Mouse (Mus musculus) lung, embryonic 15.5 days (tissue): ENCODE measurements around the gene Zdhhc14. TPM values are rescaled to one million over a fixed set of nuclear protein-coding genes. Genes with fewer than 3 reads are reported as not detected.

ENCODE experiments used
- ATAC-seq: fragments of 200-750 bp; cut with Nextera tagmentation; 2 replicates; pipeline ENCODE4 v1.8.0; 2017; ENCODE audit warnings: moderate number of reproducible peaks, borderline replicate concordance; ENCODE audit not compliant: low FRiP score, low TSS enrichment; ENCODE audit errors: extremely low read depth
- H3K27ac ChIP-seq: fragments of 300-500 bp; sonication (generic); 2 replicates; pipeline ENCODE4 v1.5.1; 2015; ENCODE audit warnings: moderate library complexity, mild to moderate bottlenecking, inconsistent platforms
- H3K27me3 ChIP-seq: fragments of 300-500 bp; sonication (generic); 2 replicates; pipeline ENCODE4 v1.6.1; 2015; ENCODE audit warnings: inconsistent platforms
- H3K36me3 ChIP-seq: fragments of 300-500 bp; sonication (generic); 2 replicates; pipeline ENCODE4 v1.6.1; 2015; ENCODE audit warnings: inconsistent platforms
- H3K4me1 ChIP-seq: fragments of 300-500 bp; sonication (generic); 2 replicates; pipeline ENCODE4 v1.6.1; 2015; ENCODE audit warnings: inconsistent platforms
- H3K4me2 ChIP-seq: fragments of 300-500 bp; sonication (generic); 2 replicates; pipeline ENCODE4 v1.6.1; 2015; ENCODE audit warnings: inconsistent platforms, mild to moderate bottlenecking, moderate library complexity
- H3K4me3 ChIP-seq: fragments of 300-500 bp; sonication (generic); 2 replicates; pipeline ENCODE4 v1.5.1; 2015; ENCODE audit warnings: mild to moderate bottlenecking, inconsistent platforms
- H3K9ac ChIP-seq: fragments of 300-500 bp; sonication (generic); 2 replicates; pipeline ENCODE4 v1.6.1; 2015; ENCODE audit warnings: inconsistent platforms
- H3K9me3 ChIP-seq: fragments of 300-500 bp; sonication (generic); 2 replicates; pipeline ENCODE4 v1.6.1; 2016; ENCODE audit warnings: inconsistent platforms
- WGBS: fragments of 180-500 bp; shearing (Covaris S2); methylation state at CpG from one replicate; pipeline ENCODE4 v1.1.7; 2015; 5-methylcytosine and 5-hydroxymethylcytosine counted together
- polyA plus RNA-seq: library from polyadenylated mRNA; unstranded; fragments of >200 nt; fragmentation: Nextera tagmentation; extraction: Ambion mirVana; gene quantifications from 2 replicates; pipeline ENCODE4 v1.2.1, GENCODE M21; 2015

The Zdhhc14 gene
- polyA plus RNA-seq, 1 experiment from 2014 or later = 1.2 TPM

DNA sequence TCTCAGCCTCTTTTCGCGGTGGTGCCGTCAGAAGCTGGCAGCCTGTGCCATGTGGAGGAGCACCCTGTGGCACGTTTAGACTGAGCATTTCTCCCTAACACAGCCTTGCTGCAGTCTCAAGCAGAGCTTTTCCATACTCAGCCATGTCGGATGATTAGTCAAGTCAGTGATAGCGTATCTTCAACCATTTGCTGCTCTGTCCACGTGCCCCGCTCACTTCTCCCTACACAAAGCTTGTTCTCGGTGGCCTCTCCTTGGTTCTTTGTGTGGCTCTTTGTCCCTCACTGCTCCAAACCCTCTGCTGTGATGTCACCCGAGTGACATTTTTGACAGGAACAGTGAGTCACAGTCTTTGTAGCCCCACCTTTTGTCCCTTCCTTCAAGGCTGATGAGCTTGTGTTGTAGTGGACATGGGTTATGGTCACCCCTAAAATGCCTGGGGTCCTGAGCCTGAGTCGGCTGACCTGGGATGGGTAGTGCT lies 44.8 kb downstream of the Zdhhc14 start:
- Histone ChIP-seq H3K27ac (no peak overlapping the region), H3K27me3 (no peaks in the 10 kb centered on the region), H3K9ac (no peak overlapping the region), H3K4me3 (no peak overlapping the region), H3K4me1 (no peaks in the 10 kb centered on the region), H3K36me3 (no peaks in the 10 kb centered on the region), H3K4me2 (no peak overlapping the region), H3K9me3 (no peaks in the 10 kb centered on the region)
- no peak for ATAC-seq
- 61% methylated on average over 11 of the region's 11 CpGs for WGBS

DNA sequence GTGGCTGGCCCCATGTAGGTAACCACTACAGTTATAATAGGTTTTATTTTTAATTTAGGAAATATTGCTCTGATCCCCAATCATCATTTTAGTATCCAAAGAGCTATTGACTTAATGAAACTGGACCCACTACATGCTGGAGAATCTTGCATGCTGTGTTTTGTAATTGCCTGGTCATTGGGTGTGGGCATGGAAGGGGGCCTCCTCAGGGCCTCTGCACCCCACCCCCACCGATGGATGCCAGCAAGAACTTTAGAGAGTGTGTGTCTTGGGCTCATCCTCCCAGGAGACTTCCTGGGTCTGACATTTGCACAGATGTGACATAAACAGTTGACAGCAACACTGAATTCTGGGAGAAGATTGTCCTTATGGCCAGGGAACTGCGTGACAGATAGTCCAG lies 49.8 kb downstream of the Zdhhc14 start:
- H3K9ac ChIP-seq = no peak overlapping the region
- no peak overlapping the region for H3K4me2 ChIP-seq
- no peaks in the 10 kb centered on the region for H3K36me3 ChIP-seq
- H3K27me3 ChIP-seq = no peaks in the 10 kb centered on the region
- no peak for ATAC-seq
- no peak overlapping the region for H3K4me3 ChIP-seq
- H3K27ac ChIP-seq = no peak overlapping the region
- H3K4me1 ChIP-seq = no peaks in the 10 kb centered on the region
- 75% methylated on average over 2 of the region's 2 CpGs for WGBS
- no peaks in the 10 kb centered on the region for H3K9me3 ChIP-seq

DNA sequence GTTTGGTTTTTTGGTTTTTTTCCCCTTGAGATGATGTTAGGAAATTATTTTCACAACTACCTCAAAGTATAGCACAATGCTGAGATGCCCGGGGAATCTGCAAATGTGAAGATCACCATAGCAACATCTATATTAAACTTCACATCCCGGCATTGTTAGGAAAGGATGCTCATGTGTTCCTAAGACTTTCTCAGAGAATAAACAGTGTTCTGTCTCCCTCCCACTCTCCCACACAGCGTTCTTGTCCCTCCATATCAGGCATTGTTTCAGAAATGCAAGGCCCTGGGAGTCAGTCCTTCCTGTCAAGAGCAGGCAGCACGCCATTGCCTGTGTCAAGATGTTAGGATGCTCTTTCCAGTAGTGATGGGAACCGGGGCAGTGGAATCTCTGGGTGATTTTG lies 51.7 kb downstream of the Zdhhc14 start:
- Histone ChIP-seq H3K4me3 (no peak overlapping the region), H3K27ac (no peak overlapping the region), H3K36me3 (no peaks in the 10 kb centered on the region), H3K4me2 (no peak overlapping the region), H3K9me3 (no peaks in the 10 kb centered on the region), H3K9ac (no peak overlapping the region), H3K4me1 (no peaks in the 10 kb centered on the region), H3K27me3 (no peaks in the 10 kb centered on the region)
- 59% methylated on average over 5 of the region's 5 CpGs for WGBS
- ATAC-seq = no peak

DNA sequence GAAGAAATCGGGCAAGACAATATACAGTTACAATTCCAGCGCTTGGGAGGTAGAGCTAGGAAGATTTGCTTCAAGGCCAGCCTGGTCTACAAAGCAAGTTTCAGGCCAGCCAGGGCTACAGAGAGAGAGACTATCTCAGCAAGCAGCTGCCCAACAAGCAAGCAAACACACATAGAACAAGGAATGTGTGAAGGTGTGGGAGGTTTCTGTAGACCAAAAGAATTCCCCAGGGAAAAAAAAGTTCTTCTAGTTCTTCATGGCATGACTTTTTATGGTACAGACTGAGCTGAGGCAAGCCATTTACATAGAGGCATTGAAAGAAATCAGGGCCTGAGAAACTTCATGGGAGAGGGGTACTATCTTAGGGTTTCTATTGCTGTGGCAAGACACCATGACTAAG lies 52.7 kb downstream of the Zdhhc14 start:
- Histone ChIP-seq H3K9me3 (no peaks in the 10 kb centered on the region), H3K4me1 (no peaks in the 10 kb centered on the region), H3K4me2 (no peak overlapping the region), H3K27ac (no peak overlapping the region), H3K4me3 (no peak overlapping the region), H3K36me3 (no peaks in the 10 kb centered on the region), H3K9ac (no peak overlapping the region), H3K27me3 (no peaks in the 10 kb centered on the region)
- 93% methylated on average over 2 of the region's 2 CpGs for WGBS
- ATAC-seq = no peak

DNA sequence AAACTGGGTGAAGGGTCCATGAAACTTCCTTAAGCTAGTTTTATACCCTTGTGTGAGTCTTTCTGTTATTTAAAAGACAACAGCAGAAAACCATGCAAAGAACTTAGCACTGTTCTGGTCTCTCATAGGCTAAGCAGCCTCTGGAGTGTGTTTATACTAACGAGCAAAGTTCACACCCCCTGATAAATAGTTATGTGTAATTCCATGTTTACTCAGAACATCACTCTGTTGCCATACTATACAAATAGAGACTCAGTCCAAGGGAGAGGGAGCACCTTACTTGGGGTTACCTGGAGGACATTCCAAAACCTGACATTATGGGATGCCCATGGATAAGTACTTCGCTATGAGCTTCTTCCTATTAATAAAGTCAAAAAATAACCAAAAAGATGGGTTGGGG lies 56.2 kb downstream of the Zdhhc14 start:
- no peak for ATAC-seq
- Histone ChIP-seq H3K27ac (no peak overlapping the region), H3K4me1 (no peaks in the 10 kb centered on the region), H3K9ac (no peak overlapping the region), H3K36me3 (no peaks in the 10 kb centered on the region), H3K9me3 (no peaks in the 10 kb centered on the region), H3K4me2 (no peak overlapping the region), H3K27me3 (no peaks in the 10 kb centered on the region), H3K4me3 (no peak overlapping the region)
- 83% methylated on average over 2 of the region's 2 CpGs for WGBS

DNA sequence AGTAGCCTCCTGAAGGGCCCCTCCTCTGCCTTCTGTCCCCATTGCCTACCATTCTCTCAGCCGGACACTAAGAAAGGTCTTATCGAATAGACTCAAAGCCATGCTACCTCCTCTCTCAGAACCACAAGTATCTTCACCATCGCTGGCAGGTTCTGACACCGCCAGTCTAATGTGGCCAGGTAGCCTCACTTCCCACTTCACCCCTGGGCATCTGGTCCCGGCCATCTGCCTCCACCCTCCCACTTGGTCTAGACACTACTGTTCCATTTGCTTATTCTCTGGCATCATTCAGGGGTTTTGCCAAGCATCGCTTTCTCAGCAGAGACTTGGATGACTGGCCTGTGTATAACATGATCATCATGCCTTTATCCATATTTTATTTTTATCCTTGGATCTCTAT lies 57.1 kb downstream of the Zdhhc14 start:
- H3K36me3 ChIP-seq = no peaks in the 10 kb centered on the region
- H3K9me3 ChIP-seq = no peaks in the 10 kb centered on the region
- H3K9ac ChIP-seq = no peak overlapping the region
- no peak for ATAC-seq
- H3K4me3 ChIP-seq = no peak overlapping the region
- H3K27ac ChIP-seq = no peak overlapping the region
- 91% methylated on average over 6 of the region's 6 CpGs for WGBS
- no peaks in the 10 kb centered on the region for H3K27me3 ChIP-seq
- no peak overlapping the region for H3K4me2 ChIP-seq
- no peaks in the 10 kb centered on the region for H3K4me1 ChIP-seq

DNA sequence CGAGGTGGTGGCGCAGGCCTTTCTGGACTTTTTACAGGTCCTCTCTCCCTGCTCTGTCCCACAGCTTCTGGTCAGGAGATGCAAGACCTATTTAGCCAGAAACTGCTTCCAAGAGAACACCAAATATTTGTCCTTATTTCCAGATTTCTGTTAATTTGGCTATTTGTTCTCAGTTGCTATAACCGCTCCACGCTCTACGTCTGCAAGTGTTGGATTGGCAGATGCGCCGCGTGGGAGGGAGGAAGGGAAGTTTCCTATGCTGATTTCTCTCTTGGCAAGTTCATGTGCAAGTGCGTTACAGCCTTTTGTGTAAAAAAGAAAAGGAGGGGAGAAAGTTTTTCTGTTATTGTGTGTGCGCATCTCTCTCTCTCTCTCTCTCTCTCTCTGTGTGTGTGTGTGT lies 58.1 kb downstream of the Zdhhc14 start:
- Histone ChIP-seq H3K27ac (no peak overlapping the region), H3K9me3 (no peaks in the 10 kb centered on the region), H3K4me1 (no peaks in the 10 kb centered on the region), H3K27me3 (no peaks in the 10 kb centered on the region), H3K4me2 (no peak overlapping the region), H3K36me3 (no peaks in the 10 kb centered on the region), H3K4me3 (no peak overlapping the region), H3K9ac (no peak overlapping the region)
- ATAC-seq = no peak
- 87% methylated on average over 10 of the region's 10 CpGs for WGBS

DNA sequence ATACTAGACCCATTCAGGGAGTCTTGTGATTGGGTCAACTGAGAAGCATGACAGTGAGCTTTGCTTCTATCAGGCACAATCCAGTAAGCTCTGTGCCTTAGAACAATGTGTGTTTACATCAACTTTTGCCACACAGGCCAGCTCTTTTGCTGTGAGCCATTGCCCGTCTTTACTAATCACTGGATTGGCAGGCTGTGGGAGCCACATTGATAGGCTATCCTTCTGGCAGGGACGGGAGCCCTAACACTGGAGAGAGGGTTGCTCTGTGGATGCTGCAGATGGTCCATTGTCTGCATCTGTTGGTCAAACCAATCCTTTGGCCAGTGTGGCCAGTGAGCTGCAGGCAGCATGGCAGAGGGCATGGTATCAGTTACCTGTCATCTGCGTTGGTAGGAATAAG lies 58.8 kb downstream of the Zdhhc14 start:
- no peak overlapping the region for H3K4me3 ChIP-seq
- no peak for ATAC-seq
- H3K27me3 ChIP-seq = no peaks in the 10 kb centered on the region
- no peaks in the 10 kb centered on the region for H3K9me3 ChIP-seq
- H3K9ac ChIP-seq = no peak overlapping the region
- H3K4me1 ChIP-seq = no peaks in the 10 kb centered on the region
- no peak overlapping the region for H3K27ac ChIP-seq
- H3K36me3 ChIP-seq = no peaks in the 10 kb centered on the region
- WGBS = 81% methylated on average over 3 of the region's 3 CpGs
- H3K4me2 ChIP-seq = no peak overlapping the region

DNA sequence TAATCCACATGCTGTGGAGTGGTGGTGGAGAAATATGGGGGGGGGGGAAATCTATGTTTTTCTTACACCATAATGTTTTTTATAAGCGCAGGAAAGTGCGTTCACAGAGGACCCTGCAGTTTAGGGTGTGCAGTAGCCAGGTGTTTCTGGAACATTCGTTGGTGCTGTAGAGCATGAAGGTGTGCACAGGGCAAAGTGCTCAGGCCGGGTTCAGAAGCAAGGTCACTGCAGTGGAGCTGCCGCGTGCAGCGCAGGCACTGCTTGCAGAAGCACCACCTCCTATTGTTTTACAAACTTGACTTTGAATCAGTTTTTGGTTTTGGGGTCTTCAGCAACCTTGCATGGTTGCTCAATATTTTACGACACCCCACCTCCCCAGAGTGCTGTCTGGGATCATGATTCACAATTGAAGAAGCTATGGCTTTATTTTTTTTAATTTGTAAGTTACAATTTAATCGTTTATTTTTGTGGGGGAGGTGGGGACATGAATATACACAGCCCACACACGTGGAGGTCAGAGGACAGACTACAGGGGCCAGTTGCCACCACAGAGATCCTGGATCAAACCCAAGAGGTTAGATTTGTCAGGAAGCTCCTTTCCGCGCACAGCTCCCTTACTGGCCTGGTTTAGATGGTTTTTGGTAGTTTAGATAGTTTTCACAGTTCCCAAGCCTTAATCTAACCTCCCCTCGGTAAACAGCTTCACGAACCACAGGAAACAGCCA lies 59.8 kb downstream of the Zdhhc14 start:
- Histone ChIP-seq H3K27me3 (no peaks in the 10 kb centered on the region), H3K9me3 (no peaks in the 10 kb centered on the region), H3K4me1 (no peaks in the 10 kb centered on the region), H3K36me3 (no peaks in the 10 kb centered on the region), H3K27ac (no peak overlapping the region), H3K4me3 (no peak overlapping the region), H3K4me2 (no peak overlapping the region), H3K9ac (no peak overlapping the region)
- ATAC-seq = no peak
- WGBS = 44% methylated on average over 14 of the region's 14 CpGs

DNA sequence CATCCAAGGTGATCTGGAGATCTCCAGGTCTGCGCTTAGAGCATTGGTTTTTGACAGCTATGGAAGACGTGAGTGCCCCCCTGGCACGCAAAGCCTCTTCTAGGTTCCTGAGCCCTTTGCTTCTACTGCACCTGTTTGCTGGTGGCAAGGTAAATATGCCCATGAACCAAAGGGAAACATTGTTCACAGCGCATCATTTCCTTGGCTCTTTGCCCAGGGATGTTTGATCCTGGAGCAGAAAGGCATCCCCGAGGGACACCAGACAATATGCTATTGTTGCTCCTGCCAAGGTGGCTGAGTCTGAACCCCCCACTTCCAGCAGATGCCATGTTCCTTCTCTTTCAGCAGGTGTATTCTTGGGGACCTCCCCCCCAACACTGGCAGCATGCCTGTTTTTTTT lies 61.2 kb downstream of the Zdhhc14 start:
- Histone ChIP-seq H3K9ac (no peak overlapping the region), H3K36me3 (no peaks in the 10 kb centered on the region), H3K4me1 (no peaks in the 10 kb centered on the region), H3K4me2 (no peak overlapping the region), H3K27ac (no peak overlapping the region), H3K27me3 (no peaks in the 10 kb centered on the region), H3K9me3 (no peaks in the 10 kb centered on the region), H3K4me3 (no peak overlapping the region)
- no peak for ATAC-seq
- WGBS = 68% methylated on average over 5 of the region's 5 CpGs

DNA sequence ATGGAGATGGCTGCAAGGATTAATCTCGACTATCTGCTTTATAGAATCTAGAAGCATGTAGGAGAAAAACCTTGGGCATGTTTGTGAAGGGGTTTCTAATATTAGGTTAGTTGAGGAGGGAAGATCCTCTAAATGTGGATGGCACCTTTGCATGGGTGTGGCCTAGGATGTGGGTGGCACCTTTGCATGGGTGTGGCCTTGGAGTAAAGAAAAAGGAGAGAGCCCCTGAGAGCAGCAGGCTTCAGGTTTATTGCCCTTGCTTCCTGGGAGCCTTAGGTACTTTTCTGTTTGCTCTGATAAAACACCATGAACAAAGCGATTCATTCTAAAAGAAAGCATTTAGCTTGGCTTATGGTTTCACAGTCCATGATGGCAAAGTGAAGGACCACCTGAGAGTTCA lies 62.2 kb downstream of the Zdhhc14 start:
- Histone ChIP-seq H3K27me3 (no peaks in the 10 kb centered on the region), H3K4me3 (no peak overlapping the region), H3K27ac (no peak overlapping the region), H3K4me1 (no peaks in the 10 kb centered on the region), H3K9ac (no peak overlapping the region), H3K9me3 (no peaks in the 10 kb centered on the region), H3K36me3 (no peaks in the 10 kb centered on the region), H3K4me2 (no peak overlapping the region)
- no peak for ATAC-seq
- 73% methylated on average over 2 of the region's 2 CpGs for WGBS

DNA sequence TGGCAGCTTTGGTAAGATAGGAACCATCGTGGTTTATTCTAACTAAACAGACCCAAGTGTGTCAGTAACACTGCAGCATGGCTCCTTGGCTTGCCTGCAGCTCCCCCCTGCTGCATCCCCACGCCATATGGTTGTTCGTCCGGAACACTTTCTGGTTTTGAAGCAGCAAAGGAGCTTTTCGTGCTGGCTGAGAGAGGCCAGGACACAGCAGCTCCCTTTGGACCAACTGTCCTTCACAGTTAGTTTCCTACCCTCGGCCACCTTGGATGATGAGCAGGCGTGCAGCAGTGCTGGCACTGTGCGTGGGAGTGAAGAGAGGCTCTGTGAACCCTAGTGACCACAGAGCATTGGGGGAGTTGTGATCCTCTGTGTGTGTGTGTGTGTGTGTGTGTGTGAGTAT lies 64.2 kb downstream of the Zdhhc14 start:
- Histone ChIP-seq H3K4me3 (no peak overlapping the region), H3K4me1 (no peaks in the 10 kb centered on the region), H3K9ac (no peak overlapping the region), H3K9me3 (no peaks in the 10 kb centered on the region), H3K27ac (no peak overlapping the region), H3K4me2 (no peak overlapping the region), H3K36me3 (no peaks in the 10 kb centered on the region), H3K27me3 (no peaks in the 10 kb centered on the region)
- WGBS = 56% methylated on average over 8 of the region's 8 CpGs
- peak; percentile 77 for ATAC-seq

DNA sequence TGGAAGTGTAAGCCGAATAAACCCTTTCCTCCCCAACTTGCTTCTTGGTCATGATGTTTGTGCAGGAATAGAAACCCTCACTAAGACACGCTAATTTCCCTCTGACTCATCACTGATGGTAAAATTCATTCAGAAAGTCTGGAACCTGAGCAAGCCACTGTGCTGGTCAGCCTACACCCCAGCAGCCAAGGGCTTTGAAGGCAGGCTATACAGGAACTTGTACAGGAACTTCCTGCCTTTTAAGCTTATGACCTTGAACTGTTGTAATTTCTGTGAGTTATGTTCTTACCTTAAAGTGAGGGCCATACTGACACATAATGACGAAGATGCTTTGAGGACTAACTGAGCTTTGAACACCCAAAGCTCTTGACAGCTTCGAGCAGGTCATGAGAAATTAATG lies 67.9 kb downstream of the Zdhhc14 start:
- ATAC-seq = no peak
- Histone ChIP-seq H3K27ac (no peak overlapping the region), H3K9me3 (no peaks in the 10 kb centered on the region), H3K36me3 (no peaks in the 10 kb centered on the region), H3K4me2 (no peak overlapping the region), H3K9ac (no peak overlapping the region), H3K27me3 (no peaks in the 10 kb centered on the region), H3K4me3 (no peak overlapping the region), H3K4me1 (no peaks in the 10 kb centered on the region)
- 85% methylated on average over 4 of the region's 4 CpGs for WGBS
